Mouse (Mus musculus): ENCODE results near the gene 2200002D01Rik. TPM values are rescaled to one million over a fixed set of nuclear protein-coding genes. Genes with fewer than 3 reads are reported as not detected.
A peak's percentile ranks its signal among the peaks of the same experiment; 100 is the strongest.
"Not testable (repeated sequence)": the region's sequence is repeated elsewhere in the genome, so short reads cannot be mapped to it uniquely, and the experiment has no call there.

2200002D01Rik gene
- polyA plus RNA-seq, 1 experiment from 2014 or later = 1.5 TPM

- 14% methylated on average over 40 of the region's 40 CpGs for WGBS
- not testable (repeated sequence) for DNase-seq (ENCODE audit: low spot score); ATAC-seq (replicated peaks; ENCODE audit: insufficient number of reproducible peaks, low FRiP score, low TSS enrichment, low read depth); H3K4me3 ChIP-seq (ENCODE audit: low read depth, low read length); H3K4me2 ChIP-seq (ENCODE audit: low read depth, low read length); H3K4me1 ChIP-seq (ENCODE audit: control insufficient read depth, insufficient read depth, low read length); H3K27me3 ChIP-seq (ENCODE audit: control insufficient read depth, insufficient read depth, low read length); H3K9me3 ChIP-seq (replicated peaks; ENCODE audit: control insufficient read depth, low read length); H3K36me3 ChIP-seq (replicated peaks; ENCODE audit: control insufficient read depth, insufficient read depth, low read depth, low read length); H3K27ac ChIP-seq (replicated peaks; ENCODE audit: low read depth, low read length); H3K9ac ChIP-seq (replicated peaks; ENCODE audit: low read length)
These were observed 35.3 kb downstream of the 2200002D01Rik start for GRCm38 (mm10) chr7:29212775-29213560.

- Histone ChIP-seq H3K9ac (replicated peaks; ENCODE audit: low read length) (no peak overlapping the region), H3K36me3 (replicated peaks; ENCODE audit: control insufficient read depth, insufficient read depth, low read depth, low read length) (no peaks in the 10 kb centered on the region), H3K27ac (replicated peaks; ENCODE audit: low read depth, low read length) (no peak overlapping the region), H3K4me1 (ENCODE audit: control insufficient read depth, insufficient read depth, low read length) (no peaks in the 10 kb centered on the region), H3K27me3 (ENCODE audit: control insufficient read depth, insufficient read depth, low read length) (no peaks in the 10 kb centered on the region; the same call in 1 of the 2 replicates), H3K9me3 (replicated peaks; ENCODE audit: control insufficient read depth, low read length) (no peaks in the 10 kb centered on the region), H3K4me2 (ENCODE audit: low read depth, low read length) (no peak overlapping the region), H3K4me3 (ENCODE audit: low read depth, low read length) (peak overlapping the region; percentile 22)
- DNase-seq (ENCODE audit: low spot score) (no peak), ATAC-seq (replicated peaks; ENCODE audit: insufficient number of reproducible peaks, low FRiP score, low TSS enrichment, low read depth) (no peak)
- whole genome bisulfite sequencing = 14% methylated on average over 26 of the region's 26 CpGs
These were observed 36.0 kb downstream of the 2200002D01Rik start for GRCm38 (mm10) chr7:29212199-29212765.

GRCm38 (mm10) chr7:29211415-29212198 is 36.7 kb downstream of the 2200002D01Rik start:
- peak; percentile 42; the same call in 1 of the 2 replicates for ATAC-seq (replicated peaks; ENCODE audit: insufficient number of reproducible peaks, low FRiP score, low TSS enrichment, low read depth)
- peak overlapping the region; percentile 37 for H3K4me2 ChIP-seq (ENCODE audit: low read depth, low read length)

GRCm38 (mm10) chr7:29211013-29211412 is 37.3 kb downstream of the 2200002D01Rik start:
- 25% methylated on average over 15 of the region's 15 CpGs for WGBS
- DNase-seq (ENCODE audit: low spot score); H3K4me1 ChIP-seq (ENCODE audit: control insufficient read depth, insufficient read depth, low read length); H3K9ac ChIP-seq (replicated peaks; ENCODE audit: low read length); H3K27ac ChIP-seq (replicated peaks; ENCODE audit: low read depth, low read length); H3K27me3 ChIP-seq (ENCODE audit: control insufficient read depth, insufficient read depth, low read length); ATAC-seq (replicated peaks; ENCODE audit: insufficient number of reproducible peaks, low FRiP score, low TSS enrichment, low read depth); H3K36me3 ChIP-seq (replicated peaks; ENCODE audit: control insufficient read depth, insufficient read depth, low read depth, low read length); H3K9me3 ChIP-seq (replicated peaks; ENCODE audit: control insufficient read depth, low read length): not testable (repeated sequence)
- peak overlapping the region; percentile 22; the same call in 1 of the 2 replicates for H3K4me3 ChIP-seq (ENCODE audit: low read depth, low read length)
- H3K4me2 ChIP-seq (ENCODE audit: low read depth, low read length) = peak overlapping the region; percentile 37

More at GRCm38 (mm10) chr7:29211415-29212198, 36.7 kb downstream of the 2200002D01Rik start:
- DNase-seq (ENCODE audit: low spot score) = peak; percentile 81
- no peak overlapping the region for H3K9ac ChIP-seq (replicated peaks; ENCODE audit: low read length)
- WGBS = 5% methylated on average over 34 of the region's 34 CpGs
- no peaks in the 10 kb centered on the region for H3K9me3 ChIP-seq (replicated peaks; ENCODE audit: control insufficient read depth, low read length)
- no peaks in the 10 kb centered on the region; the same call in 1 of the 2 replicates for H3K27me3 ChIP-seq (ENCODE audit: control insufficient read depth, insufficient read depth, low read length)
- H3K36me3 ChIP-seq (replicated peaks; ENCODE audit: control insufficient read depth, insufficient read depth, low read depth, low read length) = no peaks in the 10 kb centered on the region
- H3K4me3 ChIP-seq (ENCODE audit: low read depth, low read length) = peak overlapping the region; percentile 22
- H3K27ac ChIP-seq (replicated peaks; ENCODE audit: low read depth, low read length) = no peak overlapping the region
- H3K4me1 ChIP-seq (ENCODE audit: control insufficient read depth, insufficient read depth, low read length) = no peaks in the 10 kb centered on the region

GRCm38 (mm10) chr7:29202577-29202976 is 45.7 kb downstream of the 2200002D01Rik start:
- 80% methylated on average over 6 of the region's 6 CpGs for WGBS
- H3K4me3 ChIP-seq (ENCODE audit: low read depth, low read length) = no peak overlapping the region
- no peaks in the 10 kb centered on the region for H3K27me3 ChIP-seq (ENCODE audit: control insufficient read depth, insufficient read depth, low read length)
- ATAC-seq (replicated peaks; ENCODE audit: insufficient number of reproducible peaks, low FRiP score, low TSS enrichment, low read depth) = no peak
- no peak overlapping the region for H3K9ac ChIP-seq (replicated peaks; ENCODE audit: low read length)
- no peak overlapping the region for H3K27ac ChIP-seq (replicated peaks; ENCODE audit: low read depth, low read length)
- H3K36me3 ChIP-seq (replicated peaks; ENCODE audit: control insufficient read depth, insufficient read depth, low read depth, low read length) = no peaks in the 10 kb centered on the region
- no peak for DNase-seq (ENCODE audit: low spot score)
- no peaks in the 10 kb centered on the region for H3K4me1 ChIP-seq (ENCODE audit: control insufficient read depth, insufficient read depth, low read length)
- H3K4me2 ChIP-seq (ENCODE audit: low read depth, low read length) = no peak overlapping the region
- no peaks in the 10 kb centered on the region for H3K9me3 ChIP-seq (replicated peaks; ENCODE audit: control insufficient read depth, low read length)

Other genes starting within 250 kb of the 2200002D01Rik start
- 0.93 and 0.98 TPM in 2 replicates for gene Ryr1, start 123.3 kb downstream of the 2200002D01Rik start, polyA plus RNA-seq (2014; fragmentation: Nextera tagmentation; extraction: Ambion mirVana)
- gene Rasgrp4, start 113.6 kb downstream of the 2200002D01Rik start, polyA plus RNA-seq (2014; fragmentation: Nextera tagmentation; extraction: Ambion mirVana) = 0.58 and 0.85 TPM in 2 replicates
- 10.8 and 11.7 TPM in 2 replicates for gene Fam98c, start 92.2 kb downstream of the 2200002D01Rik start, polyA plus RNA-seq (2014; fragmentation: Nextera tagmentation; extraction: Ambion mirVana)
- gene Ggn, start 78.3 kb downstream of the 2200002D01Rik start, polyA plus RNA-seq (2014; fragmentation: Nextera tagmentation; extraction: Ambion mirVana) = 0.15 and 0.77 TPM in 2 replicates
- gene Spred3, start 78.1 kb downstream of the 2200002D01Rik start, polyA plus RNA-seq (2014; fragmentation: Nextera tagmentation; extraction: Ambion mirVana) = 4.9 and 5.3 TPM in 2 replicates
- gene Psmd8, start 67.8 kb downstream of the 2200002D01Rik start, polyA plus RNA-seq (2014; fragmentation: Nextera tagmentation; extraction: Ambion mirVana) = 321 and 334 TPM in 2 replicates
- gene Catsperg1, start 34.4 kb downstream of the 2200002D01Rik start, polyA plus RNA-seq (2014; fragmentation: Nextera tagmentation; extraction: Ambion mirVana) = 0.79 TPM in 1 of 2 replicates, not detected in the other
- 0.45 and 0.53 TPM in 2 replicates for gene Kcnk6, start 16.0 kb downstream of the 2200002D01Rik start, polyA plus RNA-seq (2014; fragmentation: Nextera tagmentation; extraction: Ambion mirVana)
- gene Yif1b, start 10.1 kb downstream of the 2200002D01Rik start, polyA plus RNA-seq (2014; fragmentation: Nextera tagmentation; extraction: Ambion mirVana) = 86.1 and 90.5 TPM in 2 replicates
- gene Spint2, start 33.4 kb upstream of the 2200002D01Rik start, polyA plus RNA-seq (2014; fragmentation: Nextera tagmentation; extraction: Ambion mirVana) = 71.4 and 84.5 TPM in 2 replicates
- gene Ppp1r14a, start 40.8 kb upstream of the 2200002D01Rik start, polyA plus RNA-seq (2014; fragmentation: Nextera tagmentation; extraction: Ambion mirVana) = 18.0 and 21.0 TPM in 2 replicates
- gene Dpf1, start 55.5 kb upstream of the 2200002D01Rik start, polyA plus RNA-seq (2014; fragmentation: Nextera tagmentation; extraction: Ambion mirVana) = 19.8 and 27.9 TPM in 2 replicates

Measured in embryonic facial prominence, embryonic 11.5 days (tissue).